24 mouse cellular contexts compared by ENCODE assay signal in genomic region chr9:65467686-65468085, GRCm38 (mm10). TPM values are rescaled to one million over a fixed set of nuclear protein-coding genes. Genes with fewer than 3 reads are reported as not detected.
DNase-seq lines count a peak whose midpoint lies in the region; ATAC-seq and TF ChIP-seq lines count a peak whose summit lies in the region.
"Had no signal": no experiment of that assay in that cellular context is flagged by ENCODE, and none has a peak within 500 bp of the region (broad histone marks: within the 10 kb centered on the region; RNA-seq: fewer than 3 reads in every experiment).

No protein-coding gene starts in this region.

- no peak for TF ChIP-seq CTCF in brain, embryonic 14.5 days (IDR thresholded peaks at IDR 0.05; ENCODE audit: borderline replicate concordance, extremely low read depth, insufficient read depth, insufficient read length)
- TF ChIP-seq CTCF in left cerebral cortex, adult 2 months (IDR thresholded peaks at IDR 0.05) = no peak

- H3K9ac ChIP-seq in midbrain, embryonic 11.5 days (ENCODE audit: low read length) = no peak overlapping the region
- no peak overlapping the region for H3K9ac ChIP-seq in midbrain, embryonic 16.5 days (ENCODE audit: low read depth, low read length)
- H3K9ac ChIP-seq in embryonic facial prominence, embryonic 14.5 days (ENCODE audit: low read depth, low read length) = no peak overlapping the region
- H3K9ac ChIP-seq: intestine, embryonic 15.5 days; lung, embryonic 15.5 days had no signal

- no peak overlapping the region for H3K27ac ChIP-seq in midbrain, embryonic 11.5 days (ENCODE audit: low read depth, low read length)
- H3K27ac ChIP-seq in midbrain, embryonic 16.5 days (ENCODE audit: low read length) = no peak overlapping the region
- H3K27ac ChIP-seq in embryonic facial prominence, embryonic 14.5 days (replicated peaks; ENCODE audit: low read depth, low read length) = no peak overlapping the region
- no peak overlapping the region for H3K27ac ChIP-seq in left cerebral cortex, adult 2 months
- H3K27ac ChIP-seq: gastrocnemius, adult 2 months; intestine, embryonic 15.5 days; lung, embryonic 15.5 days; macrophage had no signal

- H3K27me3 ChIP-seq in midbrain, embryonic 11.5 days (ENCODE audit: control insufficient read depth, insufficient read depth, low read length) = no peaks in the 10 kb centered on the region
- no peaks in the 10 kb centered on the region for H3K27me3 ChIP-seq in midbrain, embryonic 16.5 days (ENCODE audit: control insufficient read depth, insufficient read depth, low read depth, low read length)
- H3K27me3 ChIP-seq in embryonic facial prominence, embryonic 14.5 days (replicated peaks; ENCODE audit: control insufficient read depth, insufficient read depth, low read length) = no peaks in the 10 kb centered on the region
- H3K27me3 ChIP-seq: intestine, embryonic 15.5 days; lung, embryonic 15.5 days; Patski had no signal

- WGBS in midbrain, embryonic 11.5 days = 78% methylated on average over 11 of the region's 11 CpGs
- WGBS in midbrain, embryonic 16.5 days = 72% methylated on average over 11 of the region's 11 CpGs
- WGBS in embryonic facial prominence, embryonic 14.5 days = 33% methylated on average over 11 of the region's 11 CpGs

- no peak for ATAC-seq in midbrain, embryonic 11.5 days (ENCODE audit: low FRiP score)
- ATAC-seq in midbrain, embryonic 16.5 days = no peak
- no peak for ATAC-seq in embryonic facial prominence, embryonic 14.5 days (ENCODE audit: low read depth)
- ATAC-seq: activated CD4-positive, CD25-positive, alpha-beta regulatory T cell, adult 4 months; intestine, embryonic 15.5 days; Patski had no signal

- intact Hi-C loops in left cerebral cortex, adult 2 months (cut with DNase I) = no loop called here

- no peaks in the 10 kb centered on the region for H3K9me3 ChIP-seq in midbrain, embryonic 11.5 days (ENCODE audit: control insufficient read depth, low read length)
- no peaks in the 10 kb centered on the region for H3K9me3 ChIP-seq in midbrain, embryonic 16.5 days (replicated peaks; ENCODE audit: control insufficient read depth, low read length, poor library complexity, severe bottlenecking)
- no peaks in the 10 kb centered on the region for H3K9me3 ChIP-seq in embryonic facial prominence, embryonic 14.5 days (ENCODE audit: control insufficient read depth, low read length)
- H3K9me3 ChIP-seq: intestine, embryonic 15.5 days; lung, embryonic 15.5 days had no signal

- DNase-seq in heart, adult 11 months = peak; percentile 76
- DNase-seq in heart, adult 18-20 months = no peak
- peak; percentile 56 for DNase-seq in midbrain, embryonic 11.5 days (ENCODE audit: low spot score, missing footprints)
- DNase-seq in brain, embryonic 14.5 days (ENCODE audit: low read depth) = peak; percentile 5
- DNase-seq in embryonic facial prominence, embryonic 14.5 days (ENCODE audit: low spot score) = peak; percentile 53
- no peak for DNase-seq in left cerebral cortex, adult 2 months (ENCODE audit: extremely low spot score in 1 of 2, low spot score in 2 of 2)
- DNase-seq in cerebellum, postnatal 25 days = no peak
- DNase-seq: cerebellum, adult 9-10 months; gastrocnemius, adult 2 months; heart, postnatal 4 days; thymus, postnatal 4 days had no signal

- no peak overlapping the region for H3K4me2 ChIP-seq in midbrain, embryonic 11.5 days
- no peak overlapping the region for H3K4me2 ChIP-seq in midbrain, embryonic 16.5 days (ENCODE audit: low read length)
- no peak overlapping the region for H3K4me2 ChIP-seq in embryonic facial prominence, embryonic 14.5 days (ENCODE audit: low read depth, low read length)
- H3K4me2 ChIP-seq: intestine, embryonic 15.5 days; lung, embryonic 15.5 days had no signal

- no peaks in the 10 kb centered on the region for H3K4me1 ChIP-seq in midbrain, embryonic 11.5 days (ENCODE audit: control insufficient read depth, insufficient read depth, low read length)
- peaks cover 4% of the 10 kb centered on the region for H3K4me1 ChIP-seq in midbrain, embryonic 16.5 days (ENCODE audit: control insufficient read depth, insufficient read depth, low read length)
- peaks cover 6% of the 10 kb centered on the region; the same call in 1 of the 2 replicates for H3K4me1 ChIP-seq in embryonic facial prominence, embryonic 14.5 days (ENCODE audit: control insufficient read depth, insufficient read depth, low read length)
- H3K4me1 ChIP-seq: intestine, embryonic 15.5 days had no signal

- H3K4me3 ChIP-seq in midbrain, embryonic 11.5 days (ENCODE audit: low read depth, low read length) = no peak overlapping the region
- no peak overlapping the region for H3K4me3 ChIP-seq in midbrain, embryonic 16.5 days (ENCODE audit: low read depth, low read length)
- H3K4me3 ChIP-seq in embryonic facial prominence, embryonic 14.5 days (ENCODE audit: low read depth, low read length) = no peak overlapping the region
- H3K4me3 ChIP-seq in left cerebral cortex, adult 2 months = no peak overlapping the region
- H3K4me3 ChIP-seq: gastrocnemius, adult 2 months; intestine, embryonic 15.5 days; lung, embryonic 15.5 days had no signal

- TF ChIP-seq POLR2A in brain, embryonic 14.5 days (IDR thresholded peaks at IDR 0.05; ENCODE audit: borderline replicate concordance, extremely low read depth, insufficient read depth, insufficient read length, poor library complexity, severe bottlenecking) = no peak

- H3K36me3 ChIP-seq in midbrain, embryonic 11.5 days (ENCODE audit: control insufficient read depth, insufficient read depth, low read length) = no peaks in the 10 kb centered on the region
- H3K36me3 ChIP-seq in midbrain, embryonic 16.5 days (ENCODE audit: control insufficient read depth, insufficient read depth, low read length) = peaks cover 11% of the 10 kb centered on the region; the same call in 1 of the 2 replicates
- peaks cover 32% of the 10 kb centered on the region for H3K36me3 ChIP-seq in embryonic facial prominence, embryonic 14.5 days (ENCODE audit: control insufficient read depth, insufficient read depth, low read length)

RNA-seq across cellular contexts. Expression of gene Spg21, which starts 6.9 kb away (rescaled TPM):
- total RNA-seq in heart, adult 18-20 months (2021) = 10 to 100 TPM; 16.0 to 22.0 TPM
- polyA plus RNA-seq in midbrain, embryonic 11.5 days (2014; fragmentation: Nextera tagmentation; extraction: Ambion mirVana) = 122 and 125 TPM in 2 replicates
- 111 and 126 TPM in 2 replicates for polyA plus RNA-seq in midbrain, embryonic 16.5 days (2015; fragmentation: Nextera tagmentation; extraction: Ambion mirVana)
- polyA plus RNA-seq in brain, embryonic 14.5 days (2012; rRNA removed) = 58.8 and 62.0 TPM in 2 replicates
- 176 and 185 TPM in 2 replicates for polyA plus RNA-seq in embryonic facial prominence, embryonic 14.5 days (2014; fragmentation: Nextera tagmentation; extraction: Ambion mirVana)
- 10 to 100 TPM; 25.9 to 30.9 TPM for total RNA-seq in left cerebral cortex, adult 2 months (2021)

RNA-seq across cellular contexts. Expression of gene Mtfmt, which starts 32.1 kb away (rescaled TPM):
- 1 to 10 TPM; 6.3 to 6.9 TPM for total RNA-seq in heart, adult 18-20 months (2021)
- 18.3 and 18.7 TPM in 2 replicates for polyA plus RNA-seq in midbrain, embryonic 11.5 days (2014; fragmentation: Nextera tagmentation; extraction: Ambion mirVana)
- 23.2 and 25.0 TPM in 2 replicates for polyA plus RNA-seq in midbrain, embryonic 16.5 days (2015; fragmentation: Nextera tagmentation; extraction: Ambion mirVana)
- polyA plus RNA-seq in brain, embryonic 14.5 days (2012; rRNA removed) = 19.9 and 22.9 TPM in 2 replicates
- polyA plus RNA-seq in embryonic facial prominence, embryonic 14.5 days (2014; fragmentation: Nextera tagmentation; extraction: Ambion mirVana) = 14.6 and 17.9 TPM in 2 replicates
- 10 to 100 TPM; 16.1 to 18.0 TPM for total RNA-seq in left cerebral cortex, adult 2 months (2021)

RNA-seq across cellular contexts. Expression of gene Slc51b, which starts 44.9 kb away (rescaled TPM):
- not detected for total RNA-seq in heart, adult 18-20 months (2021)
- not detected in 2 replicates for polyA plus RNA-seq in midbrain, embryonic 11.5 days (2014; fragmentation: Nextera tagmentation; extraction: Ambion mirVana)
- not detected in 2 replicates for polyA plus RNA-seq in midbrain, embryonic 16.5 days (2015; fragmentation: Nextera tagmentation; extraction: Ambion mirVana)
- not detected in 2 replicates for polyA plus RNA-seq in brain, embryonic 14.5 days (2012; rRNA removed)
- not detected in 2 replicates for polyA plus RNA-seq in embryonic facial prominence, embryonic 14.5 days (2014; fragmentation: Nextera tagmentation; extraction: Ambion mirVana)
- total RNA-seq in left cerebral cortex, adult 2 months (2021) = not detected
- total RNA-seq: gastrocnemius, adult 2 months; granulocyte monocyte progenitor cell, adult 5-6 weeks; heart, postnatal 4 days had no signal
- polyA plus RNA-seq: activated CD4-positive, CD25-positive, alpha-beta regulatory T cell, adult 4 months; C2C12; heart, embryonic 14.5 days; limb, embryonic 11.5 days; lung, embryonic 15.5 days; macrophage; neural tube, embryonic 14.5 days; testis, adult 2 months had no signal

RNA-seq across cellular contexts. Expression of gene Ankdd1a, which starts 52.3 kb away (rescaled TPM):
- total RNA-seq in heart, adult 18-20 months (2021) = not detected
- polyA plus RNA-seq in midbrain, embryonic 11.5 days (2014; fragmentation: Nextera tagmentation; extraction: Ambion mirVana) = not detected in 2 replicates
- polyA plus RNA-seq in midbrain, embryonic 16.5 days (2015; fragmentation: Nextera tagmentation; extraction: Ambion mirVana) = 1.1 and 1.8 TPM in 2 replicates
- 1.2 and 2.1 TPM in 2 replicates for polyA plus RNA-seq in brain, embryonic 14.5 days (2012; rRNA removed)
- polyA plus RNA-seq in embryonic facial prominence, embryonic 14.5 days (2014; fragmentation: Nextera tagmentation; extraction: Ambion mirVana) = not detected in 2 replicates
- total RNA-seq in left cerebral cortex, adult 2 months (2021) = 1 to 10 TPM; 2.7 to 3.5 TPM
- total RNA-seq: gastrocnemius, adult 2 months; granulocyte monocyte progenitor cell, adult 5-6 weeks; heart, postnatal 4 days had no signal
- polyA plus RNA-seq: C2C12; heart, embryonic 14.5 days; intestine, embryonic 15.5 days; kidney, embryonic 16.5 days; limb, embryonic 11.5 days; lung, embryonic 15.5 days; Patski; testis, adult 2 months had no signal

Comparison
In these comparisons a context has a peak if more than half of its experiments do, and no peak if none do; other contexts are left out.
1. DNase-seq: peak in heart, adult 11 months (single experiment), midbrain, embryonic 11.5 days (single experiment), brain, embryonic 14.5 days (single experiment) and embryonic facial prominence, embryonic 14.5 days (single experiment); none in heart, adult 18-20 months (0 of 2), left cerebral cortex, adult 2 months (0 of 2) and cerebellum, postnatal 25 days (0 of 2).